Mouse (Mus musculus): ENCODE data around the gene Ovol3. TPM values are rescaled to one million over a fixed set of nuclear protein-coding genes. Genes with fewer than 3 reads are reported as not detected.

The Ovol3 gene
- not detected for polyA plus RNA-seq (2014; fragmentation: Illumina TruSeq; extraction: RNeasy Lipid Tissue Mini Kit (QIAGEN cat#74804); ENCODE audit: low read depth, low replicate concordance)

DNA sequence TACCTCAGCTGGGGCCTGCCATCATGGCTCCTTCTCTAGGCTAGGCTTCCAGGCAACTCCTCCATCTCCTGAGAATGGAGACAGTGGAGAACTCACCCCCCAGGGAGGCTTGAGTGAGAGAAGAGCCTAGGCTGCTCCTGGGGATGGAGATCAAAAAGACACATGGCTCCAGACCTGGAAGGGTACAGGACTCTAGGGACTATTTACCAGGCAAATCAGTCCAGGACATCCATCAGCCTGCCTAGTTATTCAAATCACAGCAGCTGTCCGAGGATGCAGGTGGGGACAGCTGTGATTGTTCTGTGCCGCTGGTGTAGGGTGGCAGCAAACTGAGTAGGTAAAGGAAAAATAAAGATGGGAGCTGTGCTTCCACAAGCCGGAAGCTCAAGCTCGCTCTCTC lies at the start of gene Ovol3:
Gene Ovol3, minus strand, starts transcription at position 101 of the 400 bp plus-strand sequence.

DNA sequence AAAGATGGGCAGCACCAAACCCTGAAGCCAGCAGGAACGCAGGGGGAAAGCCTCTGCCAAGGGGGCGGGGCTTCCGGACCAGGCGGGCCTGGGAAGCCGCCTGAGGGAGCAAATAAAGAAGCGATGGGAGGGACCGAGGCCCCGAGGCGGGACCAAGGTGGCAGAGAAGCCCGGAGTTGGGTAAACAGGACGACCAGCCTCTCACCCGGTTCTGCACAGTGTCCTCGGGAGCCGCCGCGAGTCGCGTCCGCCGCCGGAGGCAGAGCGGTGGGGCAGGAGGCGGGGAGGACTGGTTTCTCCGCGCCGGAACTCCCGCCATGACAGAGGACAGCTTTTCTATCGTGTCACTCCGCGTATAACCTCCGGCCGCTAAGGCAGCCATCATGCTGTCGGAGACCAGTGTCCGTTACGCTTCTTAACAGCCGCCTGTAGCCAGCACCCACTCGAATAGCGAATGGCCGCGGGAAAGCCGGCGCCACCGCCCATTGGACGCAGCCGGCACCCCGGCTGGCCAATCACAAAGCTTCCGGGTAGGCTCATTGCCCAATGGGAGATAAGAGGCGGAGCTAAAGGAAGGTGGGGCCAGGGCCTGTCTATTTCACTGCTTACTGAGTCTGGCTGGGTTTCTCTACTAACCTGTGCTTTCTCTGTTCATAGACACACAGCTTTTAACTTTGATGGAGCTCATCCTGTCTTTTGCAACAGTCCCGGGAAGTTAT lies 44.6 kb upstream of the Ovol3 start, which contains the start of the genes Thap8 and Wdr62:
Gene Thap8, plus strand, starts transcription at position 144 of the 719 bp plus-strand sequence.
Gene Wdr62, minus strand, starts transcription at position 469 of the 719 bp plus-strand sequence.

DNA sequence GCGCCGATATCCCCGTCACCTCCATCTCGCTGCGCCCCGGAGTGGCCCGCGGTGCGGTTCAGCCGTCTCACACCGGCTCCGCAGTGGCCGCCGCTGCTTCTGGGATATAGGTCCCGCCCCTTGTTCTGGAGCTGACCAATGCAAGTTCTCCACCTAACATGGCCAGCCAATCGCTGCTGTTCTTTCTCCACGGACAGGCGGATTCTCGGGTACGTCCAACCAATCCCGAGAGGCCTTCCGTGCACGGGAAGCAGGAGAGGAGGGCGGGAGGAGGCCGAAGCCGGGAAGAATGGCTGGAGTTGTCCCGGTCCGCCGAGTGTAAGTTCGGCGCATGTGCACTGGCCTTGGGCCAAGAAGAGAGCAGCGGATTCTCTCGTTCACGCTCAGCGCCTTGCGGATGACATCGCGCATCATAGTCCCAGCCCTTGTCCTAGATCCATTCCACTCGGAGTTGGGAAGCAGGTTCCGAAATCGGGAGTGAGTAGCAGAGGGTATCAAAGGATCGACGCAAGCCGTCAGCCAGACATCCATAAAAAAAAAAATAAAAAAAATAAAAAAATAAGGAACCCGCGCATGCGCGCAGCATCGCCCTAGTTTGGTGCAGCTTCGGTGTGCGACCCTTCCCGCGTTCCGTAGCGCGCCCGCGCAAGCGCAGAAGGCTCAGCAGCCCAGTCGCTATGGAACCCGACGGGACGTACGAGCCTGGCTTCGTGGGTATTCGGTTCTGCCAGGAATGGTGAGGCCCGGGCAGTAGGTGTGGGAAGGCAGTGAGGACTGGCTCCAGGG lies 3.7 kb downstream of the Ovol3 start, which contains the start of the genes Polr2i and Tbcb:
Gene Polr2i, plus strand, starts transcription at position 280 of the 786 bp plus-strand sequence.
Gene Tbcb, minus strand, starts transcription at position 604 of the 786 bp plus-strand sequence.

DNA sequence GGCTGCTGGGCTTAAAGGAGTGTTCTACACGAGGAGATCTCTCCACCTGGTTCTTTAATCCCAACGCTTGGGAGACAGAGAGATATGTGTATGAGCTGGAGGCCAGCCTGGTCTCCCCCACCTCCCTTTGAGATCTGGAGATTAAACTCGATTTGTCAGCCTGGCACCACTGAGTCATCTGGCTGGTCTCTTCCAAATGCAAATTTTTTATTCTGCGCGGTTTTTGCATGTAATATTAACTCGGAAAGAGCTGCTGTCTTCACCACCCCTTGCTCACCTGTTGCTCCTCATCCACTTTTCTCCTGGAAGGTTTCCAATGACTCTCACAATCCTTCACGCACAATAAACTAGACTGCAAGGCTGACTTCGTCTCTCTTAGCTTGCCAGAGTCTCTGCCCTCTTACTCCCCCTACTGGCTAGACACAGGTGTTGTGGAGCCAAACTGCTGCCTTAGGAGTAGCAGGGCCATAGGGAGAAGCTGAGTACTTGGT lies 37.0 kb downstream of the Ovol3 start, which contains the start of gene Capns1:
Gene Capns1, minus strand, starts transcription at position 331 of the 491 bp plus-strand sequence.

DNA sequence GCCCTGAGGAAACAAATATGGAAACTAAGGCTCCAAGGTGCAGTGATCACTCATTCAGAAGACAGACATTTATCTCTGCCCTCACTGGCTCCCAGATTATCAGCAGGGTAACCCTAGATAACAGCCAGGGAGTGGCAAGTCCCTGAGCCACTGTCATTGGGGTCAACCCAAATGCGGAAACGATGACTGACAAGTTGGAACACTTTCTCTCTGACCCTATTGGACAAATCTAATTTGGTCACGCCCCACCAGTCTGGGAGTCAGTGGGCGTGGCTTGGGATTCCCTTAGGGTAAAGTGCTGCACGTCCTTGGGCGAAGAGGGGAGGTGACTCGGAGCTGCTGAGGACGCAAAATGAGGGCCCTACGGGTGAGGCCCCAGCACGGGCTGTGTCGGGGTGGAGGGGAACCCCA lies 51.6 kb downstream of the Ovol3 start, which contains the start of gene Cox7a1:
Gene Cox7a1, plus strand, starts transcription at position 266 of the 411 bp plus-strand sequence.

Other genes with a start within 250 kb of the Ovol3 start
- 7.4 TPM for gene Zfp14, start 184.3 kb downstream of the Ovol3 start, polyA plus RNA-seq (2014; fragmentation: Illumina TruSeq; extraction: RNeasy Lipid Tissue Mini Kit (QIAGEN cat#74804); ENCODE audit: low read depth, low replicate concordance)
- 2.5 TPM for gene Zfp82, start 162.8 kb downstream of the Ovol3 start, polyA plus RNA-seq (2014; fragmentation: Illumina TruSeq; extraction: RNeasy Lipid Tissue Mini Kit (QIAGEN cat#74804); ENCODE audit: low read depth, low replicate concordance)
- not detected for gene Gm26920, start 145.3 kb downstream of the Ovol3 start, polyA plus RNA-seq (2014; fragmentation: Illumina TruSeq; extraction: RNeasy Lipid Tissue Mini Kit (QIAGEN cat#74804); ENCODE audit: low read depth, low replicate concordance)
- gene Zfp566, start 145.2 kb downstream of the Ovol3 start, polyA plus RNA-seq (2014; fragmentation: Illumina TruSeq; extraction: RNeasy Lipid Tissue Mini Kit (QIAGEN cat#74804); ENCODE audit: low read depth, low replicate concordance) = 1.4 TPM
- gene Zfp260, start 140.9 kb downstream of the Ovol3 start, polyA plus RNA-seq (2014; fragmentation: Illumina TruSeq; extraction: RNeasy Lipid Tissue Mini Kit (QIAGEN cat#74804); ENCODE audit: low read depth, low replicate concordance) = 34.9 TPM
- 1.6 TPM for gene Zfp382, start 113.8 kb downstream of the Ovol3 start, polyA plus RNA-seq (2014; fragmentation: Illumina TruSeq; extraction: RNeasy Lipid Tissue Mini Kit (QIAGEN cat#74804); ENCODE audit: low read depth, low replicate concordance)
- gene Zfp146, start 66.0 kb downstream of the Ovol3 start, polyA plus RNA-seq (2014; fragmentation: Illumina TruSeq; extraction: RNeasy Lipid Tissue Mini Kit (QIAGEN cat#74804); ENCODE audit: low read depth, low replicate concordance) = 26.8 TPM
- 4,592 TPM for gene Cox7a1, start 51.6 kb downstream of the Ovol3 start, polyA plus RNA-seq (2014; fragmentation: Illumina TruSeq; extraction: RNeasy Lipid Tissue Mini Kit (QIAGEN cat#74804); ENCODE audit: low read depth, low replicate concordance)
- gene Capns1, start 36.9 kb downstream of the Ovol3 start, polyA plus RNA-seq (2014; fragmentation: Illumina TruSeq; extraction: RNeasy Lipid Tissue Mini Kit (QIAGEN cat#74804); ENCODE audit: low read depth, low replicate concordance) = 372 TPM
- gene Polr2i, start 3.8 kb downstream of the Ovol3 start, polyA plus RNA-seq (2014; fragmentation: Illumina TruSeq; extraction: RNeasy Lipid Tissue Mini Kit (QIAGEN cat#74804); ENCODE audit: low read depth, low replicate concordance) = 59.9 TPM
- gene Tbcb, start 3.5 kb downstream of the Ovol3 start, polyA plus RNA-seq (2014; fragmentation: Illumina TruSeq; extraction: RNeasy Lipid Tissue Mini Kit (QIAGEN cat#74804); ENCODE audit: low read depth, low replicate concordance) = 58.8 TPM
- not detected for gene Thap8, start 44.4 kb upstream of the Ovol3 start, polyA plus RNA-seq (2014; fragmentation: Illumina TruSeq; extraction: RNeasy Lipid Tissue Mini Kit (QIAGEN cat#74804); ENCODE audit: low read depth, low replicate concordance)
- 2.4 TPM for gene Wdr62, start 44.7 kb upstream of the Ovol3 start, polyA plus RNA-seq (2014; fragmentation: Illumina TruSeq; extraction: RNeasy Lipid Tissue Mini Kit (QIAGEN cat#74804); ENCODE audit: low read depth, low replicate concordance)
- gene Clip3, start 56.0 kb upstream of the Ovol3 start, polyA plus RNA-seq (2014; fragmentation: Illumina TruSeq; extraction: RNeasy Lipid Tissue Mini Kit (QIAGEN cat#74804); ENCODE audit: low read depth, low replicate concordance) = 11.7 TPM
- 29.2 TPM for gene Alkbh6, start 73.0 kb upstream of the Ovol3 start, polyA plus RNA-seq (2014; fragmentation: Illumina TruSeq; extraction: RNeasy Lipid Tissue Mini Kit (QIAGEN cat#74804); ENCODE audit: low read depth, low replicate concordance)
- gene Syne4, start 79.1 kb upstream of the Ovol3 start, polyA plus RNA-seq (2014; fragmentation: Illumina TruSeq; extraction: RNeasy Lipid Tissue Mini Kit (QIAGEN cat#74804); ENCODE audit: low read depth, low replicate concordance) = 2.5 TPM
- gene E130208F15Rik, start 86.0 kb upstream of the Ovol3 start, polyA plus RNA-seq (2014; fragmentation: Illumina TruSeq; extraction: RNeasy Lipid Tissue Mini Kit (QIAGEN cat#74804); ENCODE audit: low read depth, low replicate concordance) = 0.42 TPM
- gene Sdhaf1, start 88.2 kb upstream of the Ovol3 start, polyA plus RNA-seq (2014; fragmentation: Illumina TruSeq; extraction: RNeasy Lipid Tissue Mini Kit (QIAGEN cat#74804); ENCODE audit: low read depth, low replicate concordance) = 14.0 TPM
- 1.1 TPM for gene Lrfn3, start 127.0 kb upstream of the Ovol3 start, polyA plus RNA-seq (2014; fragmentation: Illumina TruSeq; extraction: RNeasy Lipid Tissue Mini Kit (QIAGEN cat#74804); ENCODE audit: low read depth, low replicate concordance)
- 38.2 TPM for gene Tyrobp, start 178.0 kb upstream of the Ovol3 start, polyA plus RNA-seq (2014; fragmentation: Illumina TruSeq; extraction: RNeasy Lipid Tissue Mini Kit (QIAGEN cat#74804); ENCODE audit: low read depth, low replicate concordance)
- not detected for gene Hcst, start 184.1 kb upstream of the Ovol3 start, polyA plus RNA-seq (2014; fragmentation: Illumina TruSeq; extraction: RNeasy Lipid Tissue Mini Kit (QIAGEN cat#74804); ENCODE audit: low read depth, low replicate concordance)
- gene Nfkbid, start 186.0 kb upstream of the Ovol3 start, polyA plus RNA-seq (2014; fragmentation: Illumina TruSeq; extraction: RNeasy Lipid Tissue Mini Kit (QIAGEN cat#74804); ENCODE audit: low read depth, low replicate concordance) = 0.50 TPM
- 3.1 TPM for gene Aplp1, start 209.8 kb upstream of the Ovol3 start, polyA plus RNA-seq (2014; fragmentation: Illumina TruSeq; extraction: RNeasy Lipid Tissue Mini Kit (QIAGEN cat#74804); ENCODE audit: low read depth, low replicate concordance)
- not detected for gene Kirrel2, start 222.0 kb upstream of the Ovol3 start, polyA plus RNA-seq (2014; fragmentation: Illumina TruSeq; extraction: RNeasy Lipid Tissue Mini Kit (QIAGEN cat#74804); ENCODE audit: low read depth, low replicate concordance)
- not detected for gene Nphs1, start 222.6 kb upstream of the Ovol3 start, polyA plus RNA-seq (2014; fragmentation: Illumina TruSeq; extraction: RNeasy Lipid Tissue Mini Kit (QIAGEN cat#74804); ENCODE audit: low read depth, low replicate concordance)

Measured in heart, adult 10 weeks (tissue).